Mouse (Mus musculus): Measurements from ENCODE around the gene Gm5726. TPM values are rescaled to one million over a fixed set of nuclear protein-coding genes. Genes with fewer than 3 reads are reported as not detected.
"Not testable (repeated sequence)": the region's sequence is repeated elsewhere in the genome, so short reads cannot be mapped to it uniquely, and the experiment has no call there.

Gm5726 gene
- not detected for total RNA-seq (2021)
- long read RNA-seq, experiment 1: 0 reads
- long read RNA-seq, experiment 2: 0 reads

DNA sequence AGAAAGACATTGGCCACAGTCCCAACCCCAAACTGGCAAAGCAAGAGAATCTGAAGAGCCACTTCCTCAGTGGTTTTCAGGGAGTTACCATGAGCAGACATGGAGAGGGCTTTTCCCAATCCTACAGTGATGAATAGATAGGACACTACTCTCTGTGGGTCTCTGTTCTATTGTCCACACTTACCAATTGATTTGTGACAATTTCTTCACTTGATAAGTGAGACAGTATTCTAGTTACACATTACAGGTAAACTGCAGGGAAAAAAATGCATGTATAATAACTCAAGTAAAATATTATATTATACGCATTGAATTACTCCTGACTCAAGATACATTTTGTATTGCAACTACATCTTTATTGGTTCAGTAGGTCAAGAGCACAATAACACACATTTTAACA lies at the start of gene Gm5726:
Gene Gm5726 (minus strand): TSS at position 101 of the 400 bp plus-strand sequence.
- not testable (repeated sequence) for DNase-seq

DNA sequence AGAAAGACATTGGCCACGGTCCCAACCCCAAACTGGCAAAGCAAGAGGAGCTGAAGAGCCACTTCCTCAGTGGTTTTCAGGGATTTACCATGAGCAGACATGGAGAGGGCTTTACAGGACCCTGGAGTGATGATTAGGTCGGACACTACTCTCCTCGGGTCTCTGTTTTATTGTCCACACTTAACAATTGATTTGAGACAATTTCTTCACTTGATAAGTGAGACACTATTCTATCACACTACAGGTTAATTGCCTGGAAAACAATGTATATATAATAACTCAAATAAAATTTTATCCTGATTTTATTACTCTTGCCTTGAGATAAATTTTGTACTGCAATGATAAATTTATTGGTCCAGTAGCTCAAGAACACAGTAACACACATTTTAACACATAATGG lies 30.6 kb upstream of the Gm5726 start, which contains the start of gene Gm4141:
Gene Gm4141 (minus strand): TSS at position 101 of the 400 bp plus-strand sequence.
- not testable (repeated sequence) for DNase-seq

DNA sequence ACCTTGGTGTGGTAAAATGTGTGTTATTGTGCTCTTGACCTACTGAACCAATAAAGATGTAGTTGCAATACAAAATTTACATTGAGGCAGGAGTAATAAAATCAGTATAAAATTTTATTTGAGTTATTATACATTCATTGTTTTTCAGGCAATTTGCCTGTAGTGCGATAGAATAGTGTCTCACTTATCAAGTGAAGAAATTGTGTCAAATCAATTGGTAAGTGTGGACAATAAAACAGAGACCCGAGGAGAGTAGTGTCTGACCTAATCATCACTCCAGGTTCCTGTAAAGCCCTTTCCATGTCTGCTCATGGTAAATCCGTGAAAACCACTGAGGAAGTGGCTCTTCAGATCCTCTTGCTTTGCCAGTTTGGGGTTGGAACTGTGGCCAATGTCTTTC lies 12.0 kb downstream of the Gm5726 start, which contains the start of gene Vmn1r104:
Gene Vmn1r104 (plus strand): TSS at position 301 of the 400 bp plus-strand sequence.
- DNase-seq: not testable (repeated sequence)

DNA sequence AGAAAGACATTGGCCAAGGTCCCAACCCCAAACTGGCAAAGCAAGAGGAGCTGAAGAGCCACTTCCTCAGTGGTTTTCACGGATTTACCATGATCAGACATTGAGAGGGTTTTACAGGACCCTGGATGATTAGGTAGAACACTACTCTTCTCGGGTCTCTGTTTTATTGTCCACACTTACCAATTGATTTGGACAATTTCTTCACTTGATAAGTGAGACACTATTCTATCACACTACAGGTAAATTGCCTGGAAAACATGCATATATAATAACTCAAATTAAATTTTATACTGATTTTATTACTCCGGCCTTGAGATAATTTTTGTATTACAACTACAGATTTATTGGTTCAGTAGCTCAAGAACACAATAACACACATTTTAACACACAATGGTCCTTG lies 35.1 kb downstream of the Gm5726 start, which contains the start of gene Vmn1r103:
Gene Vmn1r103 (minus strand): TSS at position 101 of the 400 bp plus-strand sequence.
- DNase-seq: not testable (repeated sequence)

Other genes with a start within 250 kb of the Gm5726 start
- not detected for gene Gm4133, start 211.7 kb downstream of the Gm5726 start, total RNA-seq (2021)
- gene Gm5728, start 170.3 kb downstream of the Gm5726 start, total RNA-seq (2021): not detected
- gene Vmn1r100, start 127.8 kb downstream of the Gm5726 start, total RNA-seq (2021): not detected
- not detected for gene Vmn1r101, start 103.2 kb downstream of the Gm5726 start, total RNA-seq (2021)
- not detected for gene Gm10670, start 70.8 kb downstream of the Gm5726 start, total RNA-seq (2021)
- not detected for gene Vmn1r103, start 35.2 kb downstream of the Gm5726 start, total RNA-seq (2021)
- gene Vmn1r104, start 11.9 kb downstream of the Gm5726 start, total RNA-seq (2021): not detected
- gene Gm4141, start 30.5 kb upstream of the Gm5726 start, total RNA-seq (2021): not detected
- gene Gm4513, start 53.3 kb upstream of the Gm5726 start, total RNA-seq (2021): not detected
- not detected for gene Vmn1r107, start 123.2 kb upstream of the Gm5726 start, total RNA-seq (2021)
- not detected for gene Vmn1r111, start 157.5 kb upstream of the Gm5726 start, total RNA-seq (2021)
- not detected for gene Gm10668, start 184.9 kb upstream of the Gm5726 start, total RNA-seq (2021)
- not detected for gene Vmn1r112, start 225.4 kb upstream of the Gm5726 start, total RNA-seq (2021)
- gene Vmn1r113, start 241.5 kb upstream of the Gm5726 start, total RNA-seq (2021): not detected